Mouse (Mus musculus): ENCODE measurements around the gene Haus6. TPM values are rescaled to one million over a fixed set of nuclear protein-coding genes. Genes with fewer than 3 reads are reported as not detected.

Gene Haus6
- polyA plus RNA-seq, 1 experiment, result 18.7 TPM

DNA sequence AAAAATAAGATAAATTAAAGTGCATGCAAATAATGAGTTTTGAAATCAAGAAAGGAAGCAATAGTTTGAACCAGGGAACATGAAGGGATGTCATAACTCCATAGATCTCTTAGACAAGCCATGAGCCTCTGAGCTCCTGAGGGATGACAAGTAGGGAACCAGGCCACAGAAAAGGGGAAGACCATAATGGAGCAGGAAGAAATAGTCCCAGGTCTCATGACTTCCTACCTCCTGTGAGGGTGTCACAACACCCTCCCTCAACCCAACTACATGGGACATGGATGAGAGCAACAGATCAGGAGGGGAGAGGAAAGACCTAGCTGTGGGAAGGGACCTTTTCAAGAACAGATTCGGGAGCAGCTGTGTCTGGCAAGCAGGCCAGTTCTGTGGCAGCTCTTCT is 70.3 kb downstream of the Haus6 start:
- no peak overlapping the region for H3K4me3 ChIP-seq (ENCODE audit: insufficient read depth, low read length)
- H3K4me1 ChIP-seq (ENCODE audit: control insufficient read depth, insufficient read depth, low read length), result no peaks in the 10 kb centered on the region
- H3K27ac ChIP-seq (ENCODE audit: insufficient read depth, low read length), result no peak overlapping the region
- TF ChIP-seq CTCF (IDR thresholded peaks at IDR 0.05; ENCODE audit: borderline replicate concordance, insufficient read depth, low read length) (no peak), POLR2A (IDR thresholded peaks at IDR 0.05; ENCODE audit: low read depth, low read length) (no peak)

- Histone ChIP-seq H3K4me1 (ENCODE audit: control insufficient read depth, insufficient read depth, low read length) (peaks cover under 1% of the 10 kb centered on the region; the same call in 1 of the 2 replicates), H3K27ac (ENCODE audit: insufficient read depth, low read length) (no peak overlapping the region), H3K4me3 (ENCODE audit: insufficient read depth, low read length) (no peak overlapping the region)
- no peak for TF ChIP-seq POLR2A (IDR thresholded peaks at IDR 0.05; ENCODE audit: low read depth, low read length)
- no peak for TF ChIP-seq CTCF (IDR thresholded peaks at IDR 0.05; ENCODE audit: borderline replicate concordance, insufficient read depth, low read length)
These were observed 72.9 kb downstream of the Haus6 start for GRCm38 (mm10) chr4:86538936-86539335.

DNA sequence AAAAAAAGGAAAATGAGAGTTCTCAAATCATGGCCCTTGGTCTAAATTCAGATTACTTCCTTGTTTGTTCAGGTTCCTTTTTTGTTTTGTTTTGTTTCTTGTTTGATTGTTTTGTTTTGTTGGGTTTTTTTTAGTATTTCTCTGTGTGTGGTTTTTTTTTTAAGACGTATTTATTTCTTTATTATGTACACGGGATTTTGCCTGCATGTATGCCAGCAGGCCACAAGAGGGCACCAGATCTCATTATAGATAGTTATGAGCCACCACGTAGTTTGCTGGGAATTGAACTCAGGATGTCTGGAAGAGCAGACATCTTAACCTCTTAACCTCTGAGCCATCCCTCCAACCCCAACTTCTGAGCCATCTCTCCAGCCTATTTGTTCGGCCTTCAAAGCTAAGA is 73.9 kb downstream of the Haus6 start:
- Histone ChIP-seq H3K4me3 (ENCODE audit: insufficient read depth, low read length) (no peak overlapping the region), H3K27ac (ENCODE audit: insufficient read depth, low read length) (no peak overlapping the region), H3K4me1 (ENCODE audit: control insufficient read depth, insufficient read depth, low read length) (peaks cover 5% of the 10 kb centered on the region; the same call in 1 of the 2 replicates)
- TF ChIP-seq POLR2A (IDR thresholded peaks at IDR 0.05; ENCODE audit: low read depth, low read length) (no peak), CTCF (IDR thresholded peaks at IDR 0.05; ENCODE audit: borderline replicate concordance, insufficient read depth, low read length) (no peak)

DNA sequence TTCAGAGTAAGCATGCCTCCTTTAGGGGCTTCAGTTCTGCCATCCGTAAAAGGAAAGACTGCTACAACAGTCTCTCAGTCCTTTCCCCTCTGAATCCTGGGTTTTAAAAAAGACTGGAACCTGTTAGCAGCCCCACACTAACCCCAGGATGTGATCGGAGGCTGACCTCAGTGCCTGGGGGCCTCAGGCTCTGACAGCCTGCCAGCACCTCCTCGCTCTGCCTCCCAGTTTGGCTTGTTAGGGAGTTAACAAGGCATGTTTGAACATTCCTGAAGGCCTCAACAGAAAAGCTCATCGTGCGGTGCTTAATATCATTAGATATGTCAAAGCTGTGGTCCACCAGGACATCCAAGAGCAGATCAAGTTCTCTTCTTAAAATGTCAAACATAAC is 77.8 kb downstream of the Haus6 start:
- peaks cover 8% of the 10 kb centered on the region for H3K4me1 ChIP-seq (ENCODE audit: control insufficient read depth, insufficient read depth, low read length)
- H3K27ac ChIP-seq (ENCODE audit: insufficient read depth, low read length), result peak overlapping the region; percentile 90
- TF ChIP-seq CTCF (IDR thresholded peaks at IDR 0.05; ENCODE audit: borderline replicate concordance, insufficient read depth, low read length), result no peak
- no peak for TF ChIP-seq POLR2A (IDR thresholded peaks at IDR 0.05; ENCODE audit: low read depth, low read length)
- H3K4me3 ChIP-seq (ENCODE audit: insufficient read depth, low read length), result no peak overlapping the region

- Histone ChIP-seq H3K27ac (ENCODE audit: insufficient read depth, low read length) (peak overlapping the region; percentile 90), H3K4me3 (ENCODE audit: insufficient read depth, low read length) (no peak overlapping the region), H3K4me1 (ENCODE audit: control insufficient read depth, insufficient read depth, low read length) (peaks cover 8% of the 10 kb centered on the region)
- TF ChIP-seq CTCF (IDR thresholded peaks at IDR 0.05; ENCODE audit: borderline replicate concordance, insufficient read depth, low read length), result no peak
- no peak for TF ChIP-seq POLR2A (IDR thresholded peaks at IDR 0.05; ENCODE audit: low read depth, low read length)
These were observed 78.3 kb downstream of the Haus6 start for GRCm38 (mm10) chr4:86533406-86534090.

- H3K27ac ChIP-seq (ENCODE audit: insufficient read depth, low read length), result no peak overlapping the region
- no peak for TF ChIP-seq POLR2A (IDR thresholded peaks at IDR 0.05; ENCODE audit: low read depth, low read length)
- H3K4me1 ChIP-seq (ENCODE audit: control insufficient read depth, insufficient read depth, low read length), result peaks cover 16% of the 10 kb centered on the region
- no peak overlapping the region for H3K4me3 ChIP-seq (ENCODE audit: insufficient read depth, low read length)
These were observed 82.7 kb downstream of the Haus6 start for GRCm38 (mm10) chr4:86529161-86529560.

Other genes with a start within 250 kb of the Haus6 start
- not detected in 2 replicates for gene Saxo1, start 53.7 kb downstream of the Haus6 start, polyA plus RNA-seq (2011; ENCODE audit: insufficient read length, low read depth, missing spikeins)
- gene Rraga, start 36.4 kb downstream of the Haus6 start, polyA plus RNA-seq (2011; ENCODE audit: insufficient read length, low read depth, missing spikeins), result 148 and 161 TPM in 2 replicates
- 75.0 and 93.7 TPM in 2 replicates for gene Plin2, start 58.0 kb upstream of the Haus6 start, polyA plus RNA-seq (2011; ENCODE audit: insufficient read length, low read depth, missing spikeins)
- gene Dennd4c, start 136.5 kb upstream of the Haus6 start, polyA plus RNA-seq (2011; ENCODE audit: insufficient read length, low read depth, missing spikeins), result 26.9 and 28.4 TPM in 2 replicates
- gene Rps6, start 245.4 kb upstream of the Haus6 start, polyA plus RNA-seq (2011; ENCODE audit: insufficient read length, low read depth, missing spikeins), result 1,845 and 1,950 TPM in 2 replicates

All from embryonic fibroblast, embryonic 13.5 days (primary cell).